Mouse (Mus musculus): ENCODE measurements around the gene Max. TPM values are rescaled to one million over a fixed set of nuclear protein-coding genes. Genes with fewer than 3 reads are reported as not detected.

The Max gene
- total RNA-seq, 2 experiments from 2014 or later, result 89.2 to 210 TPM

DNA sequence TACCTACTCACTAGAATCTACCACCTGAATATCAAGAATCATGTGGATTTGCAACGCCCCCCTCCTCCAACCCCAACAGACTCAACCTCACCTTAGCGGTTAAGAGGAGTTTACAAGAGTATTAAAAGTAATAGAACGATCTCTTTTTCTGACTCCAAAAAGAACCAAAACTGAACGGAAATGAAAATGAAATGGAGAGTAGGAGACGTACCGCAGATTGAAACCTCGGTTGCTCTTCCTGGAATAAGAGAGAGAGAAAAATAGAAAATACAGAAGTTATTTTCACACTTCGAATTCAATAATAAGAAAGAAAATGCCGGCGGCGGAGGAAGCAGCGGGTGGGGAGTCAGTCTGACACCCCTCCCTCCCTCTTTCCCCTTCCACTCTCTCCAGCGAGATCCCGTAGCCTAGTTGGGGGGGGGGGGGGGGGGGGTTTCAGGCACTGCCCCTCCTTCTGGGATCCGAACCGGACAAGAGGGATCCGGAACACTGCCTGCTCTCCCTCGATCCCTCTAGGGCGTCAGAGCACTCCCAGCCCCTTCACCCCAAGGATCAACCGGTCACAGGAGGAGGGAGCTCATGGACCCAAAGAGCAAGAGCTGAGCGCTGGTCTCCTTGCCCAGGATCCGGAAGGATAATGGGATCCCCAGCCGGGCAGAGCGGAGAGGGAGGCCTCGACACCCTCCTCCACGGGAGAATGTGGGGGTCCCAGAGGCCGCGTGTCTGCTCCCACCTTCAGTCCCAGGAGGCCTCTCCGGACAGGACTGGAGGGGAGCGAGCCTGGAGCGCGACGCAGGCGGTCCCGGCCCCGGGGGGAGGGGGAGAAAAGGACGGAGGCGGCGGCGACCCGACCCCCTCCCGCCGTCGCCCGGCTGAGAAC, 709 bp downstream of the Max start:
- ATAC-seq (replicated peaks; ENCODE audit: low FRiP score, poor library complexity, severe bottlenecking), result peak; percentile 8

GRCm38 (mm10) chr12:76957688-76958087, 4.3 kb downstream of the Max start:
- ATAC-seq (replicated peaks; ENCODE audit: low FRiP score, poor library complexity, severe bottlenecking), result no peak

- ATAC-seq (replicated peaks; ENCODE audit: low FRiP score, poor library complexity, severe bottlenecking), result no peak
Measured at GRCm38 (mm10) chr12:76954698-76955423, 7.1 kb downstream of the Max start.

DNA sequence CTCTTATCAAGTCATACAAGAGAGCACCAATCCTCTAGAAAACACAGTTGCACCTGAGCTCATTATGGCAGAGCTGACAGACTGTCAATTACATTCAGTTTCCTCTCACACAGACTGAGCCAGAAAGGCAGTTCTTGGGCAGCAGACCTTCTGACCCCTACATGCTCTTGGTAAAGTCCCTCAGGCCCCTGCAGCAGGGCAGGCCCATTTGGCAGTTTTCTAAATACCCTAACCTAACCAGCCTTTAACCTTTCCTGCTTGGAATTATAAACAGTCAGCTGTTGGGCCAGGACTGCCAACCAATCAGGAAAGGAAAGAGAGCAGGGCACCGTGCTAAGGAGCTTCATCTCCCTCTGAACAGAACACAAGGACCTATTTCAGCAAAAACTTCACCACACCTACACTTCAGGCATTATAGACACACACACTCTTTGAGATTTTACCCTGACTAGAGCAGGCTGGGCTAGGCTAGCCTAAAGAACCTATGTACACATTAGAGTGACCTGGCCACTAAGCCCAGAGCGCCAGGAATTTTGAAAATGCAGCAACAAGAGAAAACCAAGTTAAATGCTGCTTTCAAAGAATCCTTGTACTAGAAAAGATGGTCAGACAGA, 8.1 kb downstream of the Max start:
- ATAC-seq (replicated peaks; ENCODE audit: low FRiP score, poor library complexity, severe bottlenecking), result no peak

DNA sequence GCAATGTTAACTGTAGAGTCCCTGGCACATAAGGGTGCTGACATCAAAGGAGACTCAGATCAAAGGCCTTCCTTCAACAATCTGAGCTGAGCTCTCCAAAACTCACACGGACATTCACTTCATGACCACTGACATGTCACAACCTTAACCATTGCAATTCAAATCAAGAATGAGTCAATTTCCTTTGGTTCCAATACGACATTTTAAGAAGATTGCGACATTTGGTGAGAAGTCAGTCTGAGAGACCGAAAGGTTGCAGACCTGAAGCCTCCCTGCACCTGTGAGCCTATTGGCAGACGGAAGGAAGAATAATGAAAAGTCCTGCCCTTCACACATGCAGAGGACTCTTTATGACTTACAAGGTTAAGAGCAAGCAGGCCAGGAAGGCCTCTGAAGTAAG, 11.7 kb downstream of the Max start:
- no peak for ATAC-seq (replicated peaks; ENCODE audit: low FRiP score, poor library complexity, severe bottlenecking)

- ATAC-seq (replicated peaks; ENCODE audit: low FRiP score, poor library complexity, severe bottlenecking), result no peak
Measured at GRCm38 (mm10) chr12:76948781-76949180, 13.2 kb downstream of the Max start.

- no peak for ATAC-seq (replicated peaks; ENCODE audit: low FRiP score, poor library complexity, severe bottlenecking)
Measured at GRCm38 (mm10) chr12:76948185-76948584, 13.8 kb downstream of the Max start.

DNA sequence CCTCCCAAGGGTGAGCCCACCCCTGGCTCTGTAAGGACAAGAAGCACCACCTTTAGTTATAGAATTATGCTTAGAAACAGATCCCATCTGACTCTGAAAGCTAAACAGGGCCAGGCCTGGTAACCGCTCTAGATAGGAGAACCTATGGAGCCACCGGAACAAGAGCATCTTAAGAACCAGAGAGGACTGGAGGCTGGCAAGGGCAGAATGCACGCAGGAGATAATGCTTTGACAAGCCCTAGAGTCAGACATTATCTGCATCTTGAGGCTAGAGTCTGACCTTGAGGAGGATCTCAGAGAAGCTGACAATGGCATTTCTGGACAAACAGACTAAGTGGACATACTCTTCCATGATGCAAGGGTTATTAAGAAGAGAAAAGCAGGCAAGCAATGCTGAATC, 14.5 kb downstream of the Max start:
- peak; percentile 47 for ATAC-seq (replicated peaks; ENCODE audit: low FRiP score, poor library complexity, severe bottlenecking)

DNA sequence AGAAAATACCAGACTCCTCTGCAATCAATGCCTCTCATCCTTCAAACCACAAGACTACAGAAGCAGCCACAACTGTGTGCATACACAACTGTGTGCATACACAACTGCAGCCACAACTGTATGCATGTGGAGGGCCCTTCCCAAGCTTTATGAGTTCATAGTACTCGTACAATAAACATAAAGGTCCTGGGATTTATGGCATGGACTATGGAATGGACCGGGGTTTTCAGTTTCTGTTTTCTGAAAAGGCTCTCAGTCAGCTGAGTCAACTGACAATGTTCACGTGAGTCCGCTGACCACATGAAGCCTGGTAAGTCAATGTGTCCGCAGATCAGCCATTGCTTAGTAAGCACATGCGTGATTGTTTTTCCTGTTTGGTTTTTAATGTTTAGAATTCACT, 18.5 kb downstream of the Max start:
- no peak for ATAC-seq (replicated peaks; ENCODE audit: low FRiP score, poor library complexity, severe bottlenecking)

DNA sequence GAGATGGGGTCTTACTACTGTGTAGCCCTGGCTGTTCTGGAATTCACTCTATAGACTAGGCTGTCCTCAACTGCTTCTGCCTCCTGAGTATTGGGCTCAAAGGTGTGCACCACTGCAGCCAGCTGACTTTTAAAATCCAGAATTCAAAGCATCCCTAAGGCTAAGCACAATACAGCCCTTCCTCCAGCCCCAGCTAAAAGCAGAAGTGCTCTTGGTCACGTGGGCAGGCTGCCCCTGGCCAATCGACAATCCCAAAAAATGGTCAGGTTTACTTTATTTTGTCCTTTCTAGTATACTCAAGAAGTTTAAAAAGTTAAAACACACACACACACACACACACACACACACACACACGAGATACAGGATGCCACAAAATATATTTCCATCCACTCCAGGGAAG, 19.0 kb downstream of the Max start:
- ATAC-seq (replicated peaks; ENCODE audit: low FRiP score, poor library complexity, severe bottlenecking), result no peak

DNA sequence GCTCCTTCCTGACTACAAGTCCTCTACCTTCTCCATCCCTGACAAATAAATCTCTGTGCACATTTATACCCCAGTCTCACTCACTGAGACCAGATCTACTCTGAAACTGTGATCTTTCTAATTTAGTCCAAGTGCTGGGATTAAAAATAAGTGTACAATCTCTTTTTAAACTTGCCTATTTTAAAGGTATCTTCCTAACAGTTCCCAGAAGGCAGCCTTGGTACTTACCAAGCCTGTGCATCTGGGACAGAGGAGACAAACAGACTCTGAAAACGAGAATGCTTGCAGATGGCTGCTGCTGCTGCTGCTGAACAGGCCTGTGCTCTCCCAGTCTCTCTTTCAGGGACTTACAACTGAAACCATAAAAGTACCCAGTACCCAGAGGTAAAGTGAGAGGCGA, 19.5 kb downstream of the Max start:
- no peak for ATAC-seq (replicated peaks; ENCODE audit: low FRiP score, poor library complexity, severe bottlenecking)

GRCm38 (mm10) chr12:76941524-76941923, 20.5 kb downstream of the Max start:
- peak; percentile 41 for ATAC-seq (replicated peaks; ENCODE audit: low FRiP score, poor library complexity, severe bottlenecking)

GRCm38 (mm10) chr12:76938013-76938412, 24.0 kb downstream of the Max start:
- no peak for ATAC-seq (replicated peaks; ENCODE audit: low FRiP score, poor library complexity, severe bottlenecking)

DNA sequence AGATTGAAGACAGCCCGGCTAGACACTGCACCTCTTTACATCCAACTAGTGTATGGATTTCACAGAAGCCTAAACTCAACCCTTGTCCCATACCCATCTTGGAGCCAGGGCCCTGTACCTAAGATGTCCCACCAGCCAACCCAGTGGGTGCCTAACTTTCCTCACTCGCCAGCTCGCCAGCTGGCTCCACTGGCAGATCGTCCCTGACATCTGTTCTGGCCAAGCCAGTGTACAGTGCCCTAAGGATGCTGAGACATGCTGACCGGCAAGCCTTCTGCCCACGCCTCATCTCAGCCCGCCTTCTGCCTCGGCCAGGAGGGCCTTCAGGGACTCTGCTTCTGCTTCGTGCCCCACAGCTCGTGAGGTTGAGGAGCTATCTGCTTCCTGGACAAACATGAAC, 25.8 kb downstream of the Max start:
- no peak for ATAC-seq (replicated peaks; ENCODE audit: low FRiP score, poor library complexity, severe bottlenecking)

GRCm38 (mm10) chr12:76934438-76934837, 27.6 kb downstream of the Max start:
- ATAC-seq (replicated peaks; ENCODE audit: low FRiP score, poor library complexity, severe bottlenecking), result no peak

GRCm38 (mm10) chr12:76932688-76933060, 29.3 kb downstream of the Max start:
- no peak for ATAC-seq (replicated peaks; ENCODE audit: low FRiP score, poor library complexity, severe bottlenecking)

DNA sequence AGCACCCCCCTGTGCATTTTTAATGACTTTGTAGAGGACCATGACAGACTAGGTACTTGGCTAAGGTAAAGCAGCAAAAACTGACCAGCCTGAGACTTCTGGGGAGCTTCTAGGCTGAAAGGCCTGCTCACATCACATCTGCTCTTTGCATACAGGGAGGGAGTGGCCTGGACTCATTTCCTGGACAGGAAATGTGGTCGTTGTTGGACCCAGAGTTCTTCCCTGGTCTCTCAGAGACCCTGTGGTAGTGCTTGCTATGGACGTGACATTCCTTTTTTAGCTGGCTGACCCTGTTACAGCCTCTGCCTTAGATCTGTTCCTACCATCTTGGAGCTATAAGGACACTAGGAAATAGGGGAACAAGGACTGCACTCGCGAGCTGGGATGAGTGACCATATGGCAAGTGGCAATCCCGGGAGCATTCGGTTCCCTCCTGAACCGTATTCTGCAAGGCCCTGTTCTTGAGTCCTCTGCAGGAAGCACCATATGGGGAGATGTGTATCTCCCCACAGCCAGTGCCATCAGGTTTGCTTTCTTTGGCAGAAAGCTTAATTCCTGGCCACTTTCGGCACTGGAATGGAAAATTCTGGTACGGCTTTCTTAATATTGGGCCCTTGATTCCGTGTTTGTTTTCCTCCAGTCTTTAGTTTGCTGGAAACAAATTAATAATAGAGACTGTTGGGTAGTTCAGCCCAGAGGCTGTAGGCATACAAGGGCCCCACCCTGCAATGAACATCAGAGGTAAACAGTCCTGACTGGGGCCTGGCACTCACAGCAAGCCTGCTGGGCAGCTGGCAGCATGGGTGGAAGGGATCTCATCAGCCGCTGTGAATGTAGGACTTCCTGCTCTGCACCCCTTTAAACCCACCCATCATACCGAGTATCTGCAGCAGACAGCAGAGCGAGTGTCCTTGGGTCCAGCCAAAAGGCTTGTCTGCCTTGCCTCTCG, 30.0 kb downstream of the Max start:
- ATAC-seq (replicated peaks; ENCODE audit: low FRiP score, poor library complexity, severe bottlenecking), result no peak

DNA sequence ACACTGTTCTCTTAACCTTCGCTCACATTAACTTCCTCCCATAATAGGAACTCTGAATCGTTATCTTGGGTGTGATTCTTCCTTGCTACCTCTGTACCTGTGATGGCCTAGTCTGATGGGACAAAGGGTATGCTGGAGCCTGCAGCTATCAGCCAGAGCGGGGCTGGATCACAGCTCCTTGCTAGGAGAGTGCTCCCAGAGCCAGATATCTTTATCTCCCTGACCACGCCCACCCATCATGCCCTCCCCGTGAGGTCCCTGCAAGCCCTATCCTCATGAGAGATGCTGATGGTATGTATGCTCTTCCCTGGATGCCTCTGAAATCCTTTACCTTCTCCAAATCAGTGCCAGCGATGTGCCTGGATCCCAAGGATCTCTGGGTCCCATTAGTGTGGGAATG, 31.8 kb downstream of the Max start:
- peak; percentile 77 for ATAC-seq (replicated peaks; ENCODE audit: low FRiP score, poor library complexity, severe bottlenecking)

- no peak for ATAC-seq (replicated peaks; ENCODE audit: low FRiP score, poor library complexity, severe bottlenecking)
Measured at GRCm38 (mm10) chr12:76927539-76927938, 34.5 kb downstream of the Max start.

DNA sequence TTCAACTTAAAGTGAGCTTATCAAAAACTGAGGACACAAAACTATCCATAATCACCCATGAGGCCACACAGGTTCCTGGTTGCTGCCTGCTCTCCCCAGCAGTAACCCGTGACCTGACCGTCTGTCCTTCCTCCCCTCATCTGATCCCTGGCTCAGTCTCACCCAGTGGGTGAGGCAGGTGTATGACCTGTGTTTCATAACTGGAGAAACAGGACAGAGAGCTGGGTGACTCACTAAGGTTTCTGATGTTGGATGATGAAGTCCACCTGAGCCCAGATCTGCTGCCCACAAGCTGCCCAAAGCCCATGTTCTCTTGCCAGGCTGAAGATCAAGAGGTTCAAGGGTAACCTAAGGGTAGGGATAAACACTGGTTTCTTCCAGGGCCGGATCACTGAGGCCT, 35.0 kb downstream of the Max start:
- ATAC-seq (replicated peaks; ENCODE audit: low FRiP score, poor library complexity, severe bottlenecking), result no peak

Measured in erythroblast, adult 5-6 weeks (primary cell).